Mouse (Mus musculus): ENCODE data around the gene Wdr11.

- TF ChIP-seq EP300 (IDR thresholded peaks at IDR 0.05) (no peak), CTCF (IDR thresholded peaks at IDR 0.05) (no peak)
Measured at GRCm38 (mm10) chr7:129654923-129655322, 63.3 kb downstream of the Wdr11 start.
